Mouse (Mus musculus) intestine, embryonic 14.5 days (tissue): ENCODE measurements around the gene Gm20909. TPM values are rescaled to one million over a fixed set of nuclear protein-coding genes. Genes with fewer than 3 reads are reported as not detected.
"Not testable (repeated sequence)": the region's sequence is repeated elsewhere in the genome, so short reads cannot be mapped to it uniquely, and the experiment has no call there.

Experiments
- ATAC-seq: fragments of 200-750 bp; cut with Nextera tagmentation; replicated peaks from 2 replicates; pipeline ENCODE4 v1.8.0; 2017; ENCODE audit warnings: low read depth, moderate number of reproducible peaks, moderate TSS enrichment, moderate library complexity; ENCODE audit not compliant: low FRiP score, low TSS enrichment
- DNase-seq: peaks from one replicate; pipeline ENCODE4 v3.0.0-alpha.2; 2018; ENCODE audit warnings: low spot score
- H3K27ac ChIP-seq: fragments of 300-500 bp; sonication (generic); 2 replicates; pipeline ENCODE4 v1.5.1; 2014; ENCODE audit warnings: low read depth, mild to moderate bottlenecking, control low read depth
- H3K27me3 ChIP-seq: fragments of 300-500 bp; sonication (generic); replicated peaks from 2 replicates; pipeline ENCODE4 v1.6.1; 2014; ENCODE audit warnings: low read length, control low read depth; ENCODE audit not compliant: control insufficient read depth, insufficient read depth
- H3K36me3 ChIP-seq: fragments of 300-500 bp; sonication (generic); 2 replicates; pipeline ENCODE4 v1.6.1; 2014; ENCODE audit warnings: low read length, control low read depth; ENCODE audit not compliant: control insufficient read depth, insufficient read depth
- H3K4me1 ChIP-seq: fragments of 300-500 bp; sonication (generic); replicated peaks from 2 replicates; pipeline ENCODE4 v1.6.1; 2014; ENCODE audit warnings: low read length, control low read depth, mixed read lengths; ENCODE audit not compliant: control insufficient read depth, insufficient read depth
- H3K4me2 ChIP-seq: fragments of 300-500 bp; sonication (generic); 2 replicates; pipeline ENCODE4 v1.6.1; 2014; ENCODE audit warnings: low read length
- H3K4me3 ChIP-seq: fragments of 300-500 bp; sonication (generic); 2 replicates; pipeline ENCODE4 v1.5.1; 2014; ENCODE audit warnings: low read depth, low read length, control low read depth, mixed read lengths
- H3K9ac ChIP-seq: fragments of 300-500 bp; sonication (generic); 2 replicates; pipeline ENCODE4 v1.6.1; 2014; ENCODE audit warnings: mild to moderate bottlenecking, low read length
- H3K9me3 ChIP-seq: fragments of 300-500 bp; sonication (generic); 2 replicates; pipeline ENCODE4 v1.6.1; 2016; ENCODE audit warnings: low read length, control low read depth; ENCODE audit not compliant: control insufficient read depth
- WGBS: fragments of 180-500 bp; shearing (Covaris S2); extraction: QIAGEN DNeasy Blood & Tissue Kit; methylation state at CpG from one replicate; pipeline ENCODE4 v1.1.7; 2014; 5-methylcytosine and 5-hydroxymethylcytosine counted together
- polyA plus RNA-seq: library from polyadenylated mRNA; unstranded; fragments of >200 nt; fragmentation: Nextera tagmentation; extraction: Ambion mirVana; gene quantifications from 2 replicates; pipeline ENCODE4 v1.2.1, GENCODE M21; 2014

Gm20909 gene
- polyA plus RNA-seq, result not detected in 2 replicates

GRCm38 (mm10) chrY:21164270-21164669, at the start of gene Gm20909:
Gene Gm20909 (plus strand): TSS chrY:21164570.
- DNase-seq, H3K9me3 ChIP-seq, ATAC-seq, H3K9ac ChIP-seq, H3K27ac ChIP-seq, H3K27me3 ChIP-seq, H3K4me1 ChIP-seq, H3K4me3 ChIP-seq, H3K36me3 ChIP-seq, H3K4me2 ChIP-seq: not testable (repeated sequence)
- WGBS, result no CpG with 5 or more reads among the region's 4 CpGs

Other genes starting within 250 kb of the Gm20909 start
- not detected in 2 replicates for gene Gm29866, start 170.9 kb upstream of the Gm20909 start, polyA plus RNA-seq
- gene Gm20865, start 77.0 kb downstream of the Gm20909 start, polyA plus RNA-seq, result not detected in 2 replicates